Mouse (Mus musculus) macrophage (primary cell): Measurements from ENCODE around the gene Pigw. TPM values are rescaled to one million over a fixed set of nuclear protein-coding genes. Genes with fewer than 3 reads are reported as not detected.

Experiments used
- H3K27ac ChIP-seq: fragments of 350-480 bp; formaldehyde crosslinking; 2 replicates; pipeline ENCODE4 v1.9.0; 2021
- H3K36me3 ChIP-seq: fragments of 350-480 bp; formaldehyde crosslinking; 2 replicates; pipeline ENCODE4 v1.9.0; 2021; ENCODE audit errors: inconsistent target
- H3K4me3 ChIP-seq: fragments of 350-480 bp; formaldehyde crosslinking; 2 replicates; pipeline ENCODE4 v1.9.0; 2021; ENCODE audit errors: inconsistent target
- H3K79me2 ChIP-seq: fragments of 350-480 bp; formaldehyde crosslinking; 2 replicates; pipeline ENCODE4 v1.9.0; 2021; ENCODE audit errors: inconsistent target
- WGBS: methylation state at CpG from one replicate; pipeline ENCODE4 v1.1.7; 2026; ENCODE audit warnings: inconsistent platforms; ENCODE audit not compliant: missing documents; 5-methylcytosine and 5-hydroxymethylcytosine counted together
- polyA plus RNA-seq: library from polyadenylated mRNA; stranded (reverse); fragments of 250-400 nt; gene quantifications from 3 replicates; pipeline ENCODE4 v1.2.4, GENCODE M21; 2018; ENCODE audit warnings: inconsistent platforms

The Pigw gene
- polyA plus RNA-seq, 1 experiment from 2014 or later: 4.7 TPM

DNA sequence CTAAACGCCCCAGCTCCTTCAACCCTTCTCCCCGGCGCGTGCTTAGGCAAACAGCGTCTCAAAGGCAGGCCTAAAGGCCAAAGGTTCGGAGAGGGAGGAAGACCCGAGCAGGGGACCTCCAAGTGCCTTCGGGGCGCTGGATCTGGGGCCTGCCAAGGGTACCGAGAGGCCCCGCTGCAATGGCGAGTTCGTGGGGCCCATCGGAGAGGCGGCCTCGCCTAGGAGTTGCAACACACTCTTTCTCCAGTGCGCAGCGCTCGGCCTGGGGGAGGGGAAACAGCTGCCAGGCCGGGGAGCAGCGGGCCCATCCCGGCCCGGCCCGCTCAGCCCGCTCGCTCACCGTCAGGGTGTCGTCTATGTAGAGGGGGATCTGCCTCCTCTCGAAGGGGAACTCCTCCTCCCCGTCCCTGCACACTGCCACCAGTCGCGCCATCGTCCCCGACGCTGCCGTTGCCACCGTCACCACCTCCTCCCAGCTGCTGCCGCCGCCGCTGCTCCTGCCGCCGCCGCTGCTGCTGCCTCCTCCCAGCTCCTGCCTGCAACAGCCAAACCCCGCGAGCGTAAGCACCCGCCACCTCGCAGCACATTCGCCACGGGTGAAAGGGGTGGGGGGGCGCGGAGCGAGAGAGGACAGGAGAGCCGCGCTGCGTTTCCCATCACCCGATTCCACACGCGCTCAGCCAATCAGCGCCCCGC lies 10.4 kb downstream of the Pigw start:
- peaks cover 8% of the 10 kb centered on the region; the same call in 1 of the 2 replicates for H3K36me3 ChIP-seq
- WGBS: 2% methylated on average over 58 of the region's 61 CpGs
- peak overlapping the region; percentile 92 for H3K4me3 ChIP-seq
- peaks cover 66% of the 10 kb centered on the region for H3K79me2 ChIP-seq
- peak overlapping the region; percentile 91 for H3K27ac ChIP-seq

DNA sequence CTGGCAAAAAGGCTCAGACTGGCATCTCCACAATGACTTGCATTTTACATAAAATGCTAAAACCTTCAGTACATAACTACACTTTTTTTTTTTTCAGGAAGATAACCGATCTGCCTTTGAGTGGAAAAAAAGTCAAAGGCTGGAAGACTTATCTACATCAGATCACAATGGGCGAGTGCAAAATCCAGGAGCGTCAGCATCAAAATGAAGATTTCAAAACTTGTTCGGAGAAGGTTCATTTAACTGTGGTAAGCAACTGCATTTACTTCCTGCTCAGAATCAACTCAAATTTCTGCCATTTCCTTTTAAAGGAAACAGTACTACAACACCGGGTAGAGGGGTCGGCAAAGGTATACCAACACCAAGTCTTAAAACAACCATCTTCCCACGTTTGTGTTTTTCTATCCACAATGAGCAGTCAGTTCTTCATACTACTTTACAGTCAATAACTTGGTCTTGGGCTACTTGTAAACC lies 11.3 kb downstream of the Pigw start:
- under 1% methylated on average over 7 of the region's 7 CpGs for WGBS
- Histone ChIP-seq H3K4me3 (peak overlapping the region; percentile 92), H3K36me3 (peaks cover 8% of the 10 kb centered on the region; the same call in 1 of the 2 replicates), H3K27ac (peak overlapping the region; percentile 91), H3K79me2 (peaks cover 75% of the 10 kb centered on the region)

DNA sequence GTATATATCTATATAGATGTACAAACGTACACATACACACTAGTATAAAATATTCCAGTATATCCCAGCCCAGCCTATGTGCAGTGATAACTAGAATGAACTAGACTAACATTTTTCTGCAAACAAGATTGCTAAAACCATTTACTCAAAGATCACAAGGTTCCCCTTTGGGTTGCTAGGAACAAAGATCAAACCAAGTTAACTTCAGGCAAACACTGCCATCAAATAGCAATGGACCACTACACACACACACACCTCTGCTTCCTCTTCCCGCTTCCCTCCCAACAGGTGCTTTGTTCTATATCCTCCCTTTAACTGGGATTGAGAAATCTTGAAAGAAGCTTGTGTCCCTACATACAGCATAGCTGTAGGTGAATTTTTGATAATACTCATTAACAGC lies 12.5 kb downstream of the Pigw start:
- Histone ChIP-seq H3K79me2 (peaks cover 84% of the 10 kb centered on the region), H3K27ac (no peak overlapping the region), H3K36me3 (peaks cover 8% of the 10 kb centered on the region; the same call in 1 of the 2 replicates), H3K4me3 (no peak overlapping the region)
- WGBS: 79% methylated on average over 2 of the region's 2 CpGs

DNA sequence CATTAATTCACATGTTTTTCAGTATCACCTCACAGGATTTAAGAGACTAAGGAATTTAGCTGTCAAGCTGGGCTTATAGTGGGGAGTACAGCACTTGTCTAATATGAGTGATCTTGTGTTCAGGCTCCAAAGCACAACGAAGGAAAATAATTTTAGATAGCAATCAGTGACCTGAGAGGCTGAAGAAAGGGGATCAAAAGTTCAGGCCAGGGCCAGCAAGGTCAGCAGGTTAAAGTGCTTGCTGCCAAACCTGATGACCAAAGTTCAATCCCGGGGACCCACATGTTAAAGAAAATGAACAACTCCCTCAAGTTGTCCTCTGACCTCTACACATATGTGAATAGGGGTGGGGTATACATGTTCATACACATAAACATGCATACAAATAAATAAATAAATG lies 14.8 kb downstream of the Pigw start:
- Histone ChIP-seq H3K36me3 (peaks cover 13% of the 10 kb centered on the region), H3K27ac (no peak overlapping the region), H3K4me3 (no peak overlapping the region), H3K79me2 (peaks cover 92% of the 10 kb centered on the region)
- WGBS: 56% methylated on average over 2 of the region's 2 CpGs

DNA sequence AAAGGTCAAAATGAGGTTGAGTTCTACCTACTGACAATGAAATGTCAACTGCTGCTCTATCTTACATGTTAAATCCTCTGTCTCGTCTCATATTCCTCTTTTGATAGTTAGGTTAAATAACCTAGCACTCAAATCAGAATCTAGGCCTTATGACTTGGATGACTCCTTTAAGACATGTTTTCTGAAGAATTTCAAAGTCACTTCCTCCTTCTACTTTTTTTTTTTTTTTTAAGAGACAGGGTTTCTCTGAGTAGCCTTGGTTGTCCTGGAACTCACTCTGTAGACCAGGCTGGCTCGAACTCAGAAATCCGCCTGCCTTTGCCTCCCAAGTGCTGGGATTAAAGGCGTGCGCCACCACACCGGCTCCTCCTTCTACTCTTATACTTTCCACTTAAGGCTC lies 24.8 kb downstream of the Pigw start:
- Histone ChIP-seq H3K79me2 (peaks cover 68% of the 10 kb centered on the region), H3K4me3 (no peak overlapping the region), H3K27ac (no peak overlapping the region), H3K36me3 (peaks cover 61% of the 10 kb centered on the region)
- 92% methylated on average over 6 of the region's 6 CpGs for WGBS

DNA sequence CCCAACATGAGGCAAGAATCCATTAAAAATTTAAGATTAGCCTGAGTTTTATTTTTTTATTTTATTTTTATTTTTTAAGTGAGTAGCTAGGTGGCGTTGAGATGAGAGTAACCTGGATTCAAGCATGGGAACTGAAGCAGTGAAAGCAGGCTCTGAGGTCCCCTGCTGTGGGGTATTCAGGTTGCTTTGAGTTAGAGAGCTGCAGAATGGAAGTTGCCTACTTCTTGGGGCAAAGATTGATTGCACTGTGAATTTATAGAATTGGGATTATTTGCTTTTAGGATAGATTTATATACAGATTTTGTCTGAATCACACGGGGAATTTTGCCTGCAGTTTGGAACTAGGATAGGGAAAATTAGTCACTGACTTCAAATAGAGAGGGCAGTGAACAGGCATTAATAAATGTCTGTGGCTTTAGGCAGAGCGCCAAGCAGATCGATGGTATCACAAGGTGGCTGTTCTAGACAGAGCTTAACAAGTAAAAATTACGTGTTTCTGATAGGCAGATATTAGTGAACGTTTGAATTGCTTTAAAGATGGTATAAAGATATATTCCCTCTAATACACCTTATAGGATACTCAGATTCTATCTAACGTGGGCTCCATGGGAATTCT lies 32.5 kb downstream of the Pigw start:
- no peak overlapping the region for H3K27ac ChIP-seq
- 82% methylated on average over 7 of the region's 7 CpGs for WGBS
- peaks cover 31% of the 10 kb centered on the region; the same call in 1 of the 2 replicates for H3K79me2 ChIP-seq
- H3K36me3 ChIP-seq: peaks cover 57% of the 10 kb centered on the region
- H3K4me3 ChIP-seq: no peak overlapping the region

DNA sequence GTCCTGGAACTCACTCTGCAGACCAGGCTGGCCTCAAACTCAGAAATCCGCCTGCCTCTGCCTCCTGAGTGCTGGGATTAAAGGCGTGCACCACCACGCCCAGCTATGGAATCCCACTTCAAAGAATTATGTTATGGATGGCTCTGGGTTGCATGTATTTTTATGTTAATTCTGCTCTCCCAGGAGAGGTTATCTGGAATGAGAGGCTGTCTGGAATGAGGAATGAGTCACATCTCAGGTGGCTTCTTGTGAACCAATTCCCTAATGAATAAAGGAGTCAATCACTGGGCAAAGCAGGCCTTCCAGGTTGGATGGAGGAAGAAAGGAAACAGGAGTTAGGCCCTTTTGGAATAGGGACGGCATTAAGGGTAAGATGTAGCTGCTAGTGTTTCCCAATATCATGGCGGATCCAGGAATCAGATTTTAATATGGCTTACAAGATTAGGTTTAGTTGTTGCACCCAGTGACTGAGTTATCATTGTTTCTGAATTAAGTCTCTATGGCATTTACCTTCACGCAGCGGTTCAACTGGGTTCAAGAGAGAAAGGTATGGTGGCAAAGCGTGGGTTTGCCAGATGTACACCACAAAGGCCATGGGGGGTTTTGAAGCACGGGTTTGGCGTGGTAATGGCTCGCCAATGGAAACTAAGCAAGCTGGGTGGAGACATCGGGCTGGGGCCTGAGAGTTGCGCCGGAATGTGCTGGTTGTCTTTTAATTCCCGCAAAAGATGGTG lies 33.2 kb downstream of the Pigw start:
- WGBS: 98% methylated on average over 13 of the region's 15 CpGs
- H3K79me2 ChIP-seq: peaks cover 35% of the 10 kb centered on the region; the same call in 1 of the 2 replicates
- peaks cover 54% of the 10 kb centered on the region for H3K36me3 ChIP-seq

DNA sequence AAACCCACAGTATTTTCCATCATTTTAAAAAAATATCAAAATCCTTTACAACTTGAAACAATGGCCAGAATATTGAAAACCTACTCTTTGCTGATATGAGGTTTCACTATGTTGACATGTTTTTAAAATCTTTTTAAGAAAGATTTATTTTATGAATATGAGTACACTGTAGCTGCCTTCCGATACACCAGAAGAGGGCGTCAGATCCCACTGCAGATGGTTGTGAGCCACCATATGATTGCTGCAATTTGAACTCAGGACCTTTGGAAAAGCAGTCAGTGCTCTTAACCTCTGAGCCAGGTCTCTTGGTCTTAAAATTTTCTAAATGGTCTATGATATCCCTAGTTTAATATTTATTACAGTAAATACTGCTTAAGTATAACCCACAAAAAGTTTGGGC lies 40.8 kb downstream of the Pigw start:
- peaks cover 21% of the 10 kb centered on the region; the same call in 1 of the 2 replicates for H3K79me2 ChIP-seq
- 88% methylated on average over 2 of the region's 2 CpGs for WGBS
- no peak overlapping the region for H3K27ac ChIP-seq
- H3K36me3 ChIP-seq: peaks cover 63% of the 10 kb centered on the region
- no peak overlapping the region for H3K4me3 ChIP-seq

More for the DNA sequence above, 33.2 kb downstream of the Pigw start:
- H3K4me3 ChIP-seq: no peak overlapping the region
- H3K27ac ChIP-seq: no peak overlapping the region

DNA sequence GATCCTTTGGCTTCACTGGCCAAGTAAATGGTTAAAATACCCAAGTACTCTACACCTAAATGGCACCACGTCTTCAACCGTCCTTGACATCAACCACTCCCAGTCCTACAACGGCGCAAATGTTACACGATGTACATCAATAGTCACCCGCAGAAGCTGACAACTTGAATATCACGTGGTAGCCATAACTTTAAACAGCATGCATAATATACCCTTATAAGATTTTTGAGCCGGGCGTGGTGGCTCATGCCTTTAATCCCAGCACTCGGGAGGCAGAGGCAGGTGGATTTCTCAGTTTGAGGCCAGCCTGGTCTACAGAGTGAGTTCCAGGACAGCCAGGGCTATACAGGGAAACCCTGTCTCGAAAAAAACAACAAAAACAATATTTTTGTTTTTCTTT lies 50.6 kb downstream of the Pigw start:
- H3K27ac ChIP-seq: peak overlapping the region; percentile 75
- H3K36me3 ChIP-seq: peaks cover 36% of the 10 kb centered on the region
- peaks cover 14% of the 10 kb centered on the region; the same call in 1 of the 2 replicates for H3K79me2 ChIP-seq
- peak overlapping the region; percentile 17; the same call in 1 of the 2 replicates for H3K4me3 ChIP-seq
- WGBS: 64% methylated on average over 11 of the region's 11 CpGs

DNA sequence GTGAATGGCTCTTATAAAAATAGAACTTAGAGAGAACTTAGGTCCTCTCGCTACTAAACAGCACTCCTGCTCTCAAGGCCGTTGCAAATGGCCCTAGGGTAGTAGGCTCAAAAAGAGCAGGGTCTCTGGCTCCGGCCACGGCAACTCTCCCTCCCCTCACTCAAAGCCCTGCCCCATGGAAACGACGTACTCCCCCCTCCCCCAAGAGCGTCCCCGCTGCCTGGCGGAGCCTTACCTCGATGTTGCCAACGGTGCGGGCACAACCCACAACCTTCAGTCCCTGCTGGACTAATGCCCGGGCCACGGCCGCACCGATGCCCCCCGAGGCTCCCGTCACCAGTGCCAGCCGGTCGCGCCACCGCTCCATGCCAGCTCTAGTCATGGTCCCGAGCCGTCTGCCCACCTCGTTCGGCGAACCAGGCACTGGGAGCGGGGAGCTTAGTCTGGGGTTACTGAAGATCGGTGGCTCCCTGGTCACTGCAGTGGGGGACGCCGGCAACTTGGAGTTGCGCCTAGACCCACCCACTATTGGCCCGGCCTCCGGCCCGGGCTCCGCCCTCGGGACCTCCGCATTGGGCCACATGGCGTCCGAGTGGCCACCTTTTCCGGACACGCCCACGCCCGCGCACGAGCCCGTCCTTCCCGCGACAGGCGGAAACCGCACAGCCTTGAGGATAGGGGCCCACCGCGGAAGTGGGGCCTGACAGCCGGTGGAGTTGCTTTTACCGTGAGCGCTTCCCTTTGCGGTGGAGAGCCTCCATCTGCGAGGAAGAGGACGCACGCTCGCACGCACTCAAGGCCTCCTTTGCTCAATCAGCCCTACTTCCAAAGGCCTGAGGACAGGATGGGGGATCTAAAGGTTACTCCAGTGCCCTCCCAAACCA lies 51.3 kb downstream of the Pigw start, which contains the start of gene Dhrs11:
Dhrs11 (minus strand) TSS at position 479 of the 884 bp plus-strand sequence.
- WGBS: under 1% methylated on average over 61 of the region's 62 CpGs
- peak within 1 kb of the TSS; percentile 75 for H3K27ac ChIP-seq
- peak within 1 kb of the TSS; percentile 67 for H3K4me3 ChIP-seq
- peaks cover 14% of the 10 kb centered on the region; the same call in 1 of the 2 replicates for H3K79me2 ChIP-seq
- peaks cover 32% of the 10 kb centered on the region for H3K36me3 ChIP-seq

DNA sequence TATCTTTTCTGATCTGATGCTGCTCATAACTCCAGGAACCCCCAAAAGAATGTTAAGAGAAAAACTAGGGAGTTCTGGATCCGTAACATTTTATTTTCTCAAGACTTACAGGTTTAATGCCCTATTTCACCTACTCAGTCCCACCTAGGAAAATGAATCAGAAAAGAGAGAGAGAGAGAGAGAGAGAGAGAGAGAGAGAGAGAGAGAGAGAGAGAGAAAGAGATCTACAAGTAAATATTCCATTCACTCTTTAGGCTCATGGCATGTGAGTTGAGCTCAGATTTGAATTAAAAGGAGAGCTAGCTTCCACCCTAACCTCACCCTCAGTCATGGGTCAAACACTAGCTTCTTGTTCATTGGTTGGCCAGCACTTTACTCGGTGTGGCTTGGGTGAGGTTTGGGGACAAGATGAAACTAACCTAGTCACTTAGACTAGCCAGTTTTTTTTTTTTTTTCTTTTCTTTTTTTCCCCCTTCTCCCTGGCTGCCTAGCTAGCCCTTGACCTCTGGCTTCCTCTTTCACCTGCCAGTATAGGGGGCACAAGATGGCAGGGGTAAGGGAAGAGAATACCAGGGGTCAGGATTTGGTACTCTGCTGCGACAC lies 52.1 kb downstream of the Pigw start:
- H3K79me2 ChIP-seq: peaks cover 14% of the 10 kb centered on the region; the same call in 1 of the 2 replicates
- peak overlapping the region; percentile 67 for H3K4me3 ChIP-seq
- peaks cover 26% of the 10 kb centered on the region for H3K36me3 ChIP-seq
- peak overlapping the region; percentile 58 for H3K27ac ChIP-seq
- 38% methylated on average over 3 of the region's 3 CpGs for WGBS

DNA sequence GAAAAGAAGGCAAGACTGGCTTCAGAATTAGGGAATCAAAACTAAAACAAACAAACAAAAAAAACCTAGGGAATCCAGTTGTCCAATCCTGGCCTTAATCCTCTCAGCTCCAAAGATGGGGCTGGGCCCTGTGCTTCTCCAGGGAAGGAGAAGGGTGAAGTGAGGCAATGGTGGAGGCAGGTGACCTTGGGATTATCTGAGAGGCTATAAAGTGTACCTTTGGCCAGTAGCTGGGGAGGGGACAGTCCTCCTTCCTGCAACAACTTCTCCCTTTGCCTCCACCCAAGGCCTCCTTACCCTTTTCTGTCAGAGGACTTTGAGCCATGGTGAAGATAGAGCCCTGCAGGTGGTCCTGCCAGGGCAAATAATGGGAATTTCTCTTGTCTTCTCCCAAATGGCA lies 52.6 kb downstream of the Pigw start:
- H3K79me2 ChIP-seq: peaks cover 14% of the 10 kb centered on the region; the same call in 1 of the 2 replicates
- no peak overlapping the region for H3K27ac ChIP-seq
- H3K36me3 ChIP-seq: peaks cover 21% of the 10 kb centered on the region
- no peak overlapping the region for H3K4me3 ChIP-seq
